Mouse (Mus musculus) heart, postnatal 0 days (tissue): ENCODE data around the gene Hydin.

Source experiments
- CTCF ChIP-seq: IDR thresholded peaks from 2 replicates; pipeline ENCODE4 v1.5.1; 2016; ENCODE audit warnings: antibody characterized with exemption, control low read depth, low read depth
- EP300 ChIP-seq: IDR thresholded peaks from 2 replicates; pipeline ENCODE4 v1.6.1; 2016; ENCODE audit warnings: antibody characterized with exemption, low read depth

- no peak for TF ChIP-seq CTCF
- TF ChIP-seq EP300: no peak
These were observed 351.1 kb downstream of the Hydin start for GRCm38 (mm10) chr8:110617801-110618358.
